Mouse (Mus musculus) stomach, postnatal 0 days (tissue): ENCODE data around the gene Nlgn1. TPM values are rescaled to one million over a fixed set of nuclear protein-coding genes. Genes with fewer than 3 reads are reported as not detected.

Source experiments
- ATAC-seq: fragments of 200-750 bp; cut with Nextera tagmentation; 2 replicates; pipeline ENCODE4 v1.8.0; 2017; ENCODE audit not compliant: low FRiP score, low TSS enrichment
- DNase-seq: peaks from one replicate; pipeline ENCODE4 v3.0.0-alpha.2; 2016; ENCODE audit warnings: low spot score
- H3K27ac ChIP-seq: fragments of 300-500 bp; sonication (generic); replicated peaks from 2 replicates; pipeline ENCODE4 v1.5.1; 2014; ENCODE audit warnings: mild to moderate bottlenecking, control low read depth
- H3K27me3 ChIP-seq: fragments of 300-500 bp; sonication (generic); 2 replicates; pipeline ENCODE4 v1.6.1; 2014; ENCODE audit warnings: low read length; ENCODE audit not compliant: control insufficient read depth, insufficient read depth
- H3K36me3 ChIP-seq: fragments of 300-500 bp; sonication (generic); 2 replicates; pipeline ENCODE4 v1.6.1; 2014; ENCODE audit warnings: low read length, mixed read lengths; ENCODE audit not compliant: control insufficient read depth, insufficient read depth
- H3K4me1 ChIP-seq: fragments of 300-500 bp; sonication (generic); replicated peaks from 2 replicates; pipeline ENCODE4 v1.6.1; 2014; ENCODE audit warnings: antibody characterized with exemption; ENCODE audit not compliant: control insufficient read depth, insufficient read depth
- H3K4me2 ChIP-seq: fragments of 300-500 bp; sonication (generic); replicated peaks from 2 replicates; pipeline ENCODE4 v1.6.1; 2014; ENCODE audit warnings: low read depth, mild to moderate bottlenecking, control low read depth, moderate library complexity
- H3K4me3 ChIP-seq: fragments of 300-500 bp; sonication (generic); 2 replicates; pipeline ENCODE4 v1.5.1; 2014; ENCODE audit warnings: low read depth, low read length, control low read depth
- H3K9ac ChIP-seq: fragments of 300-500 bp; sonication (generic); 2 replicates; pipeline ENCODE4 v1.6.1; 2014; ENCODE audit warnings: mild to moderate bottlenecking, low read length, control low read depth, mixed read lengths
- H3K9me3 ChIP-seq: fragments of 300-500 bp; sonication (generic); 2 replicates; pipeline ENCODE4 v1.6.1; 2016; ENCODE audit warnings: low read length; ENCODE audit not compliant: control insufficient read depth
- CTCF ChIP-seq: IDR thresholded peaks from 2 replicates; pipeline ENCODE4 v1.5.1; 2016; ENCODE audit warnings: antibody characterized with exemption, low read depth, mild to moderate bottlenecking, moderate library complexity
- EP300 ChIP-seq: optimal IDR thresholded peaks from 2 replicates; pipeline ENCODE3; 2016; ENCODE audit warnings: antibody characterized with exemption
- WGBS: fragments of 180-500 bp; shearing (Covaris S2); extraction: QIAGEN DNeasy Blood & Tissue Kit; methylation state at CpG from one replicate; pipeline ENCODE4 v1.1.7; 2014; 5-methylcytosine and 5-hydroxymethylcytosine counted together
- polyA plus RNA-seq: library from polyadenylated mRNA; unstranded; fragments of >200 nt; fragmentation: Nextera tagmentation; extraction: Ambion mirVana; gene quantifications from 2 replicates; pipeline ENCODE4 v1.2.1, GENCODE M21; 2015

Nlgn1 gene
- polyA plus RNA-seq, 1 experiment from 2014 or later: 0.41 TPM

GRCm38 (mm10) chr3:25813368-25813767 is 518.9 kb downstream of the Nlgn1 start:
- no peak overlapping the region for H3K4me2 ChIP-seq
- H3K9me3 ChIP-seq: no peaks in the 10 kb centered on the region
- no peak for TF ChIP-seq EP300
- no peak for TF ChIP-seq CTCF
- no peaks in the 10 kb centered on the region for H3K36me3 ChIP-seq
- 87% methylated on average over 3 of the region's 3 CpGs for WGBS
- H3K4me3 ChIP-seq: no peak overlapping the region
- H3K9ac ChIP-seq: no peak overlapping the region
- no peak overlapping the region for H3K27ac ChIP-seq
- DNase-seq (no peak), ATAC-seq (no peak)
- H3K4me1 ChIP-seq: no peaks in the 10 kb centered on the region
- H3K27me3 ChIP-seq: no peaks in the 10 kb centered on the region

GRCm38 (mm10) chr3:25807559-25807958 is 524.7 kb downstream of the Nlgn1 start:
- 27% methylated on average over 3 of the region's 3 CpGs for WGBS
- H3K4me3 ChIP-seq: no peak overlapping the region

GRCm38 (mm10) chr3:25781651-25782050 is 550.6 kb downstream of the Nlgn1 start:
- H3K4me3 ChIP-seq: no peak overlapping the region
- no peak overlapping the region for H3K27ac ChIP-seq
- ATAC-seq (no peak), DNase-seq (no peak)
- H3K9me3 ChIP-seq: no peaks in the 10 kb centered on the region
- no peaks in the 10 kb centered on the region for H3K4me1 ChIP-seq
- TF ChIP-seq EP300 (no peak), CTCF (no peak)
- no peak overlapping the region for H3K4me2 ChIP-seq
- 74% methylated on average over 2 of the region's 2 CpGs for WGBS
- H3K27me3 ChIP-seq: no peaks in the 10 kb centered on the region
- H3K36me3 ChIP-seq: no peaks in the 10 kb centered on the region
- no peak overlapping the region for H3K9ac ChIP-seq

More at GRCm38 (mm10) chr3:25807559-25807958, 524.7 kb downstream of the Nlgn1 start:
- Histone ChIP-seq H3K9me3 (no peaks in the 10 kb centered on the region), H3K4me2 (no peak overlapping the region), H3K27me3 (no peaks in the 10 kb centered on the region), H3K36me3 (no peaks in the 10 kb centered on the region), H3K9ac (no peak overlapping the region), H3K27ac (no peak overlapping the region), H3K4me1 (no peaks in the 10 kb centered on the region)
- DNase-seq (no peak), ATAC-seq (no peak)
- no peak for TF ChIP-seq CTCF
- TF ChIP-seq EP300: no peak

- TF ChIP-seq EP300 (no peak), CTCF (no peak)
- H3K4me2 ChIP-seq: no peak overlapping the region
- H3K27ac ChIP-seq: no peak overlapping the region
- no peaks in the 10 kb centered on the region for H3K27me3 ChIP-seq
- WGBS: 75% methylated on average over 6 of the region's 6 CpGs
- no peaks in the 10 kb centered on the region for H3K9me3 ChIP-seq
- H3K9ac ChIP-seq: no peak overlapping the region
- no peaks in the 10 kb centered on the region for H3K36me3 ChIP-seq
- no peak for ATAC-seq
- no peaks in the 10 kb centered on the region for H3K4me1 ChIP-seq
- no peak for DNase-seq
- H3K4me3 ChIP-seq: no peak overlapping the region
These were observed 556.8 kb downstream of the Nlgn1 start for GRCm38 (mm10) chr3:25775437-25775836.

DNA sequence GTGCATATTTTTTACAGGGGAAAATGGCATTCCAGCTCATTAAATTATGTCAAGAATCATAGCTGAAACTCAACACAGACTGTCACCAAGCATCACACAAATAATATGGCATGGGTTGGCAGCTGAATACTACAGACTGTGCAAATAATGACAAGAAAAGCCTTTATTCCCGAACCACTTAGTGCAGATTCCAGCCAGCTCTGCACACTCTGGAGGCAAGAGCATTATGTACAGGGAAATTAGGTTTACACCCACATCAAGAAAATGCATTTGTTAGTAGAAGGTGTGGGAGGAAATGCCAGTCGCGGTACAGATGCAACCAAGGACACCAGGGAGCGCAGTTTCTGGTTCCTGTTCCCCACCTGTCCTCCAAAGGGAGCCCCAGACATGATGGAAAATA is 558.4 kb downstream of the Nlgn1 start:
- ATAC-seq (no peak), DNase-seq (no peak)
- Histone ChIP-seq H3K4me2 (no peak overlapping the region), H3K36me3 (no peaks in the 10 kb centered on the region), H3K4me3 (no peak overlapping the region), H3K27me3 (no peaks in the 10 kb centered on the region), H3K9ac (no peak overlapping the region), H3K9me3 (no peaks in the 10 kb centered on the region), H3K4me1 (no peaks in the 10 kb centered on the region), H3K27ac (no peak overlapping the region)
- WGBS: 50% methylated on average over 4 of the region's 4 CpGs
- TF ChIP-seq CTCF (no peak), EP300 (no peak)

- Histone ChIP-seq H3K27me3 (no peaks in the 10 kb centered on the region), H3K9ac (no peak overlapping the region), H3K27ac (no peak overlapping the region), H3K4me2 (no peak overlapping the region), H3K36me3 (no peaks in the 10 kb centered on the region), H3K4me3 (no peak overlapping the region), H3K4me1 (no peaks in the 10 kb centered on the region), H3K9me3 (no peaks in the 10 kb centered on the region)
- no peak for DNase-seq
- no peak for TF ChIP-seq EP300
- no peak for TF ChIP-seq CTCF
- ATAC-seq: no peak
These were observed 558.8 kb downstream of the Nlgn1 start for GRCm38 (mm10) chr3:25773467-25773866.
